Mouse (Mus musculus) embryonic facial prominence, embryonic 14.5 days (tissue): ENCODE measurements at regions not wholly inside any gene's neighbourhood (a gene's known extent, or its start where the extent isn't known, plus 50 kb on each side); places are given as distances from the start of the nearest gene placed in this dataset.

Experiments used
- ATAC-seq: fragments of 200-750 bp; cut with Nextera tagmentation; 2 replicates; pipeline ENCODE4 v1.8.0; 2017; ENCODE audit warnings: low read depth, moderate number of reproducible peaks, moderate TSS enrichment
- DNase-seq: peaks from one replicate; pipeline ENCODE4 v3.0.0-alpha.2; 2015; ENCODE audit warnings: low spot score
- H3K27ac ChIP-seq: fragments of 300-500 bp; sonication (generic); replicated peaks from 2 replicates; pipeline ENCODE4 v1.5.1; 2014; ENCODE audit warnings: low read depth, mild to moderate bottlenecking, low read length, moderate library complexity
- H3K27me3 ChIP-seq: fragments of 300-500 bp; sonication (generic); replicated peaks from 2 replicates; pipeline ENCODE4 v1.6.1; 2014; ENCODE audit warnings: low read length; ENCODE audit not compliant: control insufficient read depth, insufficient read depth
- H3K36me3 ChIP-seq: fragments of 300-500 bp; sonication (generic); 2 replicates; pipeline ENCODE4 v1.6.1; 2014; ENCODE audit warnings: low read length, mixed read lengths; ENCODE audit not compliant: control insufficient read depth, insufficient read depth
- H3K4me1 ChIP-seq: fragments of 300-500 bp; sonication (generic); 2 replicates; pipeline ENCODE4 v1.6.1; 2014; ENCODE audit warnings: antibody characterized with exemption, low read length; ENCODE audit not compliant: control insufficient read depth, insufficient read depth
- H3K4me2 ChIP-seq: fragments of 300-500 bp; sonication (generic); 2 replicates; pipeline ENCODE4 v1.6.1; 2014; ENCODE audit warnings: low read depth, mild to moderate bottlenecking, low read length, moderate library complexity, mixed read lengths
- H3K4me3 ChIP-seq: fragments of 300-500 bp; sonication (generic); 2 replicates; pipeline ENCODE4 v1.5.1; 2014; ENCODE audit warnings: low read depth, mild to moderate bottlenecking, low read length
- H3K9ac ChIP-seq: fragments of 300-500 bp; sonication (generic); 2 replicates; pipeline ENCODE4 v1.6.1; 2014; ENCODE audit warnings: low read depth, mild to moderate bottlenecking, low read length, moderate library complexity, mixed read lengths
- H3K9me3 ChIP-seq: fragments of 300-500 bp; sonication (generic); 2 replicates; pipeline ENCODE4 v1.6.1; 2016; ENCODE audit warnings: low read length; ENCODE audit not compliant: control insufficient read depth
- WGBS: fragments of 180-500 bp; shearing (Covaris S2); extraction: QIAGEN DNeasy Blood & Tissue Kit; methylation state at CpG from one replicate; pipeline ENCODE4 v1.1.7; 2014; 5-methylcytosine and 5-hydroxymethylcytosine counted together

GRCm38 (mm10) chr13:51290021-51290424 is 118.4 kb upstream of the S1pr3 start:
- H3K27ac ChIP-seq = no peak overlapping the region
- peak; percentile 15; the same call in 1 of the 2 replicates for ATAC-seq
- DNase-seq = no peak
- no peaks in the 10 kb centered on the region for H3K9me3 ChIP-seq
- H3K4me2 ChIP-seq = no peak overlapping the region
- WGBS = 74% methylated on average over 7 of the region's 7 CpGs
- peaks cover 6% of the 10 kb centered on the region; the same call in 1 of the 2 replicates for H3K4me1 ChIP-seq
- H3K27me3 ChIP-seq = no peaks in the 10 kb centered on the region
- H3K9ac ChIP-seq = no peak overlapping the region
- no peak overlapping the region for H3K4me3 ChIP-seq
- H3K36me3 ChIP-seq = no peaks in the 10 kb centered on the region

GRCm38 (mm10) chr13:51290926-51291325 is 117.5 kb upstream of the S1pr3 start:
- ATAC-seq (no peak), DNase-seq (no peak)
- Histone ChIP-seq H3K4me3 (no peak overlapping the region), H3K36me3 (no peaks in the 10 kb centered on the region), H3K27ac (no peak overlapping the region), H3K4me1 (peaks cover 10% of the 10 kb centered on the region; the same call in 1 of the 2 replicates), H3K9ac (no peak overlapping the region), H3K4me2 (no peak overlapping the region), H3K27me3 (no peaks in the 10 kb centered on the region), H3K9me3 (no peaks in the 10 kb centered on the region)
- WGBS = 87% methylated on average over 6 of the region's 6 CpGs

DNA sequence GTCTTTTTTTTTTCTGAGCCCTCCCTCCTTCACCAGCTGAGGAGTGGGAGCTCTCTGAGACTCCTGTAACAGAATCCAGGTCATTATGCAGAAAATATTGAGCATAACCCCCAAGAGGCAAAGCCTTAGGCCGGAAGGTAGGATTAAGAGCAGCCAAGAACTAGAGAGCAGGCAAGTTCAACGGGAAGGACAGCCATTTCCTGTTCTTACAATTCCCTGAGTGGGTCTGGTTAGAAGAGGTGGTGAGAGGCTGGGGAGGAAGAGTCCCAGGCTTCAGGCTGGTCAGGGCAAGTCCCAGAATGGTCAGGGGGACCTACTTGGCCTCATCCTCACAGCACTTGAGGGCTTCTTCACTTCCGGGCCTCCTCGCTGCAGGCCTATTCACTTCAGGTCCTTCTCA is 115.4 kb upstream of the S1pr3 start:
- Histone ChIP-seq H3K27me3 (no peaks in the 10 kb centered on the region), H3K4me2 (no peak overlapping the region), H3K36me3 (no peaks in the 10 kb centered on the region), H3K9me3 (no peaks in the 10 kb centered on the region), H3K27ac (no peak overlapping the region), H3K4me1 (peaks cover 21% of the 10 kb centered on the region), H3K9ac (no peak overlapping the region), H3K4me3 (no peak overlapping the region)
- WGBS = 58% methylated on average over 4 of the region's 4 CpGs
- DNase-seq (no peak), ATAC-seq (no peak)

DNA sequence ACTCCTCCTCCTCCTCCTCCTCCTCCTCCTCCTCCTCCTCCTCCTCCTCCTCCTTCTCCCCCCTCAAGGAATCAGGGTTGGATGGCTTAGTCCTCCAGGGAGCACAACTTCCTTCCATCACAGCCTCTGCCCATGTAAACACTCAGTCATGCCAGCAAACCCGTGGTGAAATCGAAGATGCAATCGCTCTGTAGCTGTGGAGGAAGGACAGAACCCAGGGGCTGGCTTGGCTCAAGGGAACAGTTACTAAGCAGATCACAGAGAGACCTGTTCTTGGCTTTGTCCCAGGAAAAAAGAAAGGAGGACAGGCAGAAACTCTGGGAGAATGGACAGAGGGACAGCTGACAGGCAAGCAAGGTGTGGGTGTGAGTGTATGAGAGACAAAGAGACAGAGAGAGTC is 112.6 kb upstream of the S1pr3 start:
- H3K27ac ChIP-seq = peak overlapping the region; percentile 36; the same call in 1 of the 2 replicates
- H3K4me3 ChIP-seq = no peak overlapping the region
- no peaks in the 10 kb centered on the region for H3K27me3 ChIP-seq
- H3K9ac ChIP-seq = no peak overlapping the region
- WGBS = 32% methylated on average over 3 of the region's 3 CpGs
- no peak overlapping the region for H3K4me2 ChIP-seq
- no peaks in the 10 kb centered on the region for H3K9me3 ChIP-seq
- no peaks in the 10 kb centered on the region for H3K36me3 ChIP-seq
- no peak for DNase-seq
- H3K4me1 ChIP-seq = peaks cover 21% of the 10 kb centered on the region
- ATAC-seq = no peak

- ATAC-seq (no peak), DNase-seq (no peak)
- no peak overlapping the region for H3K27ac ChIP-seq
- no peak overlapping the region for H3K4me3 ChIP-seq
- no peak overlapping the region for H3K4me2 ChIP-seq
- no peaks in the 10 kb centered on the region for H3K9me3 ChIP-seq
- 90% methylated on average over 13 of the region's 13 CpGs for WGBS
- H3K27me3 ChIP-seq = no peaks in the 10 kb centered on the region
- H3K9ac ChIP-seq = no peak overlapping the region
- no peaks in the 10 kb centered on the region for H3K36me3 ChIP-seq
- H3K4me1 ChIP-seq = peaks cover 21% of the 10 kb centered on the region
These were observed 111.1 kb upstream of the S1pr3 start for GRCm38 (mm10) chr13:51297231-51297880.

DNA sequence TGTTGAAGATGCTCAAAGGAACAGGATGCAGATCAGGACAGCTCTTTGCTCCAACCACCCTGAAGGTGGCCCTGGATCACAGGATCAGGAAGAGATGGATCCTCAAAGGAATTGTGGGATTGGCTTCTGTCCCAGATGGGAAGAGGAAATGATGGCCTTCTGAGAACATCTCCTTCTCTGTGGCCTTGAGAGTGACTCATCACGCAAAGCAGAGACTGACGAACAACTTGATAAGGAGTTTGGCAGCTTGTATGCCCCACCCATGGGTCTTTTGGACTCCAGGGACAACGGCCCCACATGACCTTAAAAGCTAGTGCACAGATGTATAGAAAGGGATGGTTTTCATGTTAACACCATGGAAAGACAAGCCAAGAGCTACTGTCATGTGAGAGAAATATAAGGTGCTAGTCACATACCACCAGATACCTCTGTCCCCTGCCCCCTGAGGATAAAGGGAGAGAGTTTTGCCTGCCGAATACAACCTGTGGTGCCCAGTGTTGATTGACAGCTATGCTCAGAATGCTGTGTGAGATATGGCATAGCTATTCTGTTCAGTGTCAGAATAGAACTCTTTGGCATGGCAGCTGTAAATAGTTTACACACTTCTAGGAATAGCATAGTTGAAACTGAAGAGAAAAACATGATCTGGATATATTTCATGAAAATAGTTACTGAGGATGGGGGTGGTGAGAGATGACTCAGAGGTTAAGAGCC is 109.2 kb upstream of the S1pr3 start:
- Histone ChIP-seq H3K4me2 (no peak overlapping the region), H3K36me3 (no peaks in the 10 kb centered on the region), H3K27me3 (no peaks in the 10 kb centered on the region), H3K27ac (no peak overlapping the region), H3K4me1 (peaks cover 15% of the 10 kb centered on the region), H3K4me3 (no peak overlapping the region), H3K9ac (no peak overlapping the region), H3K9me3 (no peaks in the 10 kb centered on the region)
- DNase-seq (no peak), ATAC-seq (no peak)
- WGBS = 71% methylated on average over 4 of the region's 4 CpGs

- no peak for ATAC-seq
- H3K4me3 ChIP-seq = no peak overlapping the region
These were observed 107.0 kb upstream of the S1pr3 start for GRCm38 (mm10) chr13:51301476-51301875.

GRCm38 (mm10) chr13:51303112-51303511 is 105.3 kb upstream of the S1pr3 start:
- 69% methylated on average over 3 of the region's 3 CpGs for WGBS

More at GRCm38 (mm10) chr13:51301476-51301875, 107.0 kb upstream of the S1pr3 start:
- H3K27ac ChIP-seq = no peak overlapping the region
- 64% methylated on average over 7 of the region's 7 CpGs for WGBS
- DNase-seq = no peak
- H3K4me1 ChIP-seq = peaks cover 5% of the 10 kb centered on the region
- H3K36me3 ChIP-seq = no peaks in the 10 kb centered on the region
- H3K4me2 ChIP-seq = no peak overlapping the region
- no peaks in the 10 kb centered on the region for H3K9me3 ChIP-seq
- no peaks in the 10 kb centered on the region for H3K27me3 ChIP-seq
- H3K9ac ChIP-seq = no peak overlapping the region

DNA sequence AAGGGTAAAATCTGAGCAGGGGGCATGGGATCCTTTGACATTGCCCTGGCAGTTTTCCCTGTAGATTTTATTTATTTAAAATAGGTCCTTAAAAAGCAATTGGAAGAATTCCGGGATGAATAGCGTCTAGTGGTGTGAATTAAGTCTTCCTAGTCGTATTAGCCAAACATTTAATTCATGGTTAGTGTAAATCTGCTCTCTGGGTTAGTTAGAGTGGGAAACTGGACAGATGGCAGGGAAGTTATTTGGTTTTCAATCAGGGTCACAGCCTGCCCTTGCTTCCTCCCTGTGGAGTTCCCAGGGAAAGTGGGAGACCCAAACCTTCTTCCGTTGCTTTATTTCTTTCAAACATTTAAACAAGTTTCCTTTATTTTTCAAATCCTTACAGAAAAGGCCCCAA is 103.8 kb upstream of the S1pr3 start:
- DNase-seq (no peak), ATAC-seq (no peak)
- Histone ChIP-seq H3K27ac (no peak overlapping the region), H3K4me3 (no peak overlapping the region), H3K36me3 (no peaks in the 10 kb centered on the region), H3K4me2 (no peak overlapping the region), H3K9me3 (no peaks in the 10 kb centered on the region), H3K4me1 (no peaks in the 10 kb centered on the region), H3K27me3 (no peaks in the 10 kb centered on the region), H3K9ac (no peak overlapping the region)
- WGBS = 50% methylated on average over 4 of the region's 4 CpGs

More at GRCm38 (mm10) chr13:51303112-51303511, 105.3 kb upstream of the S1pr3 start:
- H3K4me3 ChIP-seq = no peak overlapping the region
- no peaks in the 10 kb centered on the region for H3K27me3 ChIP-seq
- H3K27ac ChIP-seq = no peak overlapping the region
- no peak overlapping the region for H3K9ac ChIP-seq
- H3K4me2 ChIP-seq = no peak overlapping the region
- DNase-seq (no peak), ATAC-seq (no peak)
- no peaks in the 10 kb centered on the region for H3K4me1 ChIP-seq
- no peaks in the 10 kb centered on the region for H3K36me3 ChIP-seq
- H3K9me3 ChIP-seq = no peaks in the 10 kb centered on the region
